Mouse (Mus musculus): ENCODE measurements at regions not wholly inside any gene's neighbourhood (a gene's known extent, or its start where the extent isn't known, plus 50 kb on each side); places are given as distances from the start of the nearest gene placed in this dataset.

DNA sequence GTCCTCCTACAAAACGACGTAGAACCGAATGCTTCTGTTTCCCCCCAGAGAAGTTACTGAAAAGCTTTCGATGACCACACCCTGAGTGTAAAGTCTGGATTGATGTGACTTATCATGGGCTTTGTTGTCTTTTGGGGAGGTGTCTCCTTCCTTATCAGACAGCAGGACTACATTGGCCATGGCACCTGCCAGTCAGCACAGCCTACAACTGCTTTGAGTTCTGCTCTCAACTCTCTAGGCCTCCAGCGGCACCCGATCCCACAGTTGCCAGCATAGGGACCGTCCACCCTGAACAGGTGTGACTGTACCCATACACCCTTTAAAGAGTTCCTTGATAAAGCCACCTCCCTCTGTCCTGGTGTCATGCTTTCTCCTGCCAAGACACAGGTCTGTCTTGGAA is 163.1 kb downstream of the Katnal1 start:
- TF ChIP-seq EP300 (IDR thresholded peaks at IDR 0.05; ENCODE audit: low read depth) (no peak), CTCF (IDR thresholded peaks at IDR 0.05; ENCODE audit: low read depth) (no peak)
